Mouse (Mus musculus) myocyte (in vitro differentiated cells): Measurements from ENCODE around the gene Fxyd5. TPM values are rescaled to one million over a fixed set of nuclear protein-coding genes. Genes with fewer than 3 reads are reported as not detected.

ENCODE experiments used
- H3K27me3 ChIP-seq: one replicate; pipeline ENCODE4 v1.6.1; 2011; ENCODE audit not compliant: control insufficient read depth, insufficient read depth, insufficient read length
- H3K36me3 ChIP-seq: one replicate; pipeline ENCODE4 v1.6.1; 2011; ENCODE audit not compliant: control insufficient read depth, insufficient read depth
- H3K4me2 ChIP-seq: one replicate; pipeline ENCODE4 v1.6.1; 2011; ENCODE audit warnings: low read depth, control low read depth
- H3K4me3 ChIP-seq: one replicate; pipeline ENCODE4 v1.5.1; 2011; ENCODE audit warnings: mild to moderate bottlenecking, control low read depth, moderate library complexity
- H3K79me2 ChIP-seq: one replicate; pipeline ENCODE4 v1.6.1; 2011; ENCODE audit not compliant: control insufficient read depth, insufficient read depth
- H3ac ChIP-seq: one replicate; pipeline ENCODE4 v1.6.1; 2011; ENCODE audit not compliant: control insufficient read depth, insufficient read length
- CEBPB ChIP-seq: IDR thresholded peaks from 2 replicates; pipeline ENCODE4 v1.6.1; 2011; ENCODE audit warnings: mild to moderate bottlenecking, moderate library complexity; ENCODE audit not compliant: poor library complexity, insufficient read depth, severe bottlenecking
- E2F4 ChIP-seq: IDR thresholded peaks from one replicate; pipeline ENCODE4 v1.6.1; 2011; ENCODE audit warnings: mild to moderate bottlenecking, control low read depth, moderate library complexity; ENCODE audit not compliant: insufficient read depth
- MAX ChIP-seq: IDR thresholded peaks from one replicate; pipeline ENCODE4 v1.6.1; 2011; ENCODE audit warnings: low read depth, mild to moderate bottlenecking, control low read depth
- MYOD1 ChIP-seq, 3 experiments: IDR thresholded peaks; one replicate each; pipeline ENCODE4 v1.6.1; 2011; ENCODE audit warnings: control low read depth in 2 of 3, low read depth in 2 of 3, mild to moderate bottlenecking in 2 of 3, moderate library complexity in 1 of 3; ENCODE audit not compliant: insufficient read length in 2 of 3, control insufficient read depth in 1 of 3
- MYOG ChIP-seq, 3 experiments: IDR thresholded peaks; one replicate each; pipeline ENCODE4 v1.6.1; 2011; ENCODE audit warnings: control low read depth in 2 of 3, low read depth in 2 of 3, mild to moderate bottlenecking in 2 of 3; ENCODE audit not compliant: insufficient read length in 2 of 3, control insufficient read depth in 1 of 3, insufficient read depth in 1 of 3
- POLR2A ChIP-seq: IDR thresholded peaks from one replicate; pipeline ENCODE4 v1.6.1; 2011; ENCODE audit warnings: low read depth, mild to moderate bottlenecking, control low read depth, moderate library complexity; ENCODE audit not compliant: insufficient read length
- POLR2AphosphoS2 ChIP-seq: IDR thresholded peaks from one replicate; pipeline ENCODE4 v1.6.1; 2011; ENCODE audit warnings: low read depth, control low read depth; ENCODE audit not compliant: insufficient read length
- REST ChIP-seq: IDR thresholded peaks from one replicate; pipeline ENCODE4 v1.6.1; 2011; ENCODE audit warnings: mild to moderate bottlenecking, control low read depth, moderate library complexity; ENCODE audit not compliant: insufficient read depth, insufficient read length
- SRF ChIP-seq: IDR thresholded peaks from one replicate; pipeline ENCODE4 v1.6.1; 2011; ENCODE audit warnings: low read depth; ENCODE audit not compliant: control insufficient read depth, insufficient read length
- TCF12 ChIP-seq: IDR thresholded peaks from one replicate; pipeline ENCODE4 v1.6.1; 2011; ENCODE audit warnings: mild to moderate bottlenecking, control low read depth; ENCODE audit not compliant: poor library complexity, insufficient read depth, severe bottlenecking
- TCF3 ChIP-seq: IDR thresholded peaks from one replicate; pipeline ENCODE4 v1.6.1; 2011; ENCODE audit warnings: low read depth, control low read depth; ENCODE audit not compliant: insufficient read length
- USF1 ChIP-seq: IDR thresholded peaks from one replicate; pipeline ENCODE4 v1.6.1; 2011; ENCODE audit warnings: low read depth, mild to moderate bottlenecking, control low read depth, moderate library complexity
- polyA plus RNA-seq: library from polyadenylated mRNA; unstranded; fragments of >200 nt; fragmentation: generic; extraction: Trizol; gene quantifications from one replicate; pipeline ENCODE4 v1.2.1, GENCODE M21; 2012; ENCODE audit warnings: missing spikeins

Fxyd5 gene
- polyA plus RNA-seq, 1 experiment = 31.0 TPM

DNA sequence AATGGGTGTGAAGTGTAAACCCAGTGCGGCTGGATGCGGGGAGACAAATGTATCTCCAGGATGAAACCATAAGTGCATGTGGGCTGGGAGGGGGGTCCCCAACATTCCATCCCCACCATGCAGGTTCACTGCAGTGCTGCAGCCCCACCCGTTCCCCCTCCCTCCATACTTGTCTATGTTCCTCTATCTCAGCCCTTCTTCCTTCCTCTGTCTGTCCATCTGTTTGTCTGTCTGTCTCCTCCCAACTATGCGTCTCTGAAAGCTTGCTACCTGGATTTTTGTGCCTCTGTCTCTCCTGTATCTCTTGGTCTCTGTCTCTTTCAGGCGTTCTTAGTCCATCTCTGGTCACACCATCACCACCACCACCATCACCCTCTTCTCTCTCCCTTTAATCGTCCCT is 8.2 kb upstream of the Fxyd5 start:
- H3K4me3 ChIP-seq = no peak overlapping the region
- TF ChIP-seq POLR2AphosphoS2 (no peak), USF1 (no peak), POLR2A (no peak), TCF3 (no peak), SRF (no peak), E2F4 (no peak), TCF12 (no peak), CEBPB (no peak), REST (no peak)
- H3K36me3 ChIP-seq = no peaks in the 10 kb centered on the region
- no peak overlapping the region for H3ac ChIP-seq
- H3K79me2 ChIP-seq = no peaks in the 10 kb centered on the region
- H3K27me3 ChIP-seq = peaks cover 20% of the 10 kb centered on the region
- no peak overlapping the region for H3K4me2 ChIP-seq

DNA sequence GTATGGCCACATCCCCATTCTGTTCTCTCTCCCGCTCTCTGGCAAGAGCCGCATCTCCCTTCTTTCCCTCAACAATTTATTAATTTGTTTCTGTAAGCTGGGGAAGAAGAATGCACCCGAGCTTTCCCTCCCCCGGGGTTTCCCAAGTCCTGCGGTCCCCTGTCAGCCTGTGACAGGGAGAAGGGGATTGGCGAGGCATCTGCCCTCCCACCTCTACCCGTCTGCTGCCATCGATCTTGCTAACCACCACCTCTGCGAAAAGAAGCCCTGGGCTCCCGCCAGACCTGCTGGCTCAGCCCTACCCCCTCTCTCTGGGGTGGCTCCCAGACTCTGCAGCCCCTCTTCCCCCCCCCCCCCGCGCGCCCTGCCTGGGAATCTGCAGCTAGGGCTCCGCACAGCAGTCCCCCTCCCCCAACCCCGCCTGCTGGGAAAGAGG is 7.6 kb upstream of the Fxyd5 start:
- no peaks in the 10 kb centered on the region for H3K36me3 ChIP-seq
- no peaks in the 10 kb centered on the region for H3K79me2 ChIP-seq
- no peak overlapping the region for H3K4me2 ChIP-seq
- H3K4me3 ChIP-seq = no peak overlapping the region
- peaks cover 20% of the 10 kb centered on the region for H3K27me3 ChIP-seq
- no peak overlapping the region for H3ac ChIP-seq
- TF ChIP-seq MYOD1 (IDR thresholded peaks at IDR 0.05; ENCODE audit: control insufficient read depth in 1 of 3, insufficient read length in 2 of 3, low read depth in 2 of 3) (no peak), MAX (no peak), CEBPB (no peak), USF1 (no peak)

DNA sequence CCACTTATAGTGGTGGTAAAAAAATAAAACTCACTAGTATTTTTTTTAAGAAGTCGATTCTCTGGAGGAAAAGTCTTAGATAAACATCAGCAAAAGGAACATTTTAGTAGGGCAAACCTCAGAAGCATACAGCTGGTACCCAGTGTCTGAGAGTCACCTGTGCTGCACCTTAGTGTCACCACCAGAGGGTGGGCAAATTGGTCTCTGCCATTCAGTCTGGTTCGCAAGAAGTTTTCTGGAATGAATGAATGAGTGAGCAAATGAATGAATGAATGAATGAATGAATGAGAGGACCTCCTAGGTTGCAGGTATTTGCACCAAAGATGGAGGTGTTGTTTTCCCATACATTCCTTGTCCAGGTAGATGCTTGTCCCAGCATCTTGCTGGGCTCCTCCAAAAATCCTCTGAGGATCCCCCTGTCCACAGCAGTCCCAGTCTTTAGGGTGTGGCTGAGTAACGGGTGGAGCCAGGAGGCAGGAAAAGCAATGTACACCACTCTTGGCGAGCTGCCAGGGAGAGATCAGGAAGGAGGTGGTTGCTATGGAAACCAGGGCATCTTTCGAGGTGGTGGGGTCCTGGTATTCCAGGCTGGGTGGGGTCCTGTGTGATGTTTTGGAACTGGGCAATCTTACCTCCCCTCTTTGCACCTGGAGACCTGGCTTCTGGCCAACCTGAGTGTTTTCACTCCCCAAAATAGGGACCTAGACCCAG is 7.0 kb upstream of the Fxyd5 start:
- Histone ChIP-seq H3K79me2 (no peaks in the 10 kb centered on the region), H3K27me3 (peaks cover 20% of the 10 kb centered on the region), H3K36me3 (no peaks in the 10 kb centered on the region), H3ac (no peak overlapping the region), H3K4me3 (no peak overlapping the region), H3K4me2 (no peak overlapping the region)
- TF ChIP-seq POLR2A (no peak), POLR2AphosphoS2 (no peak), CEBPB (no peak), TCF3 (no peak), SRF (no peak), MYOG (IDR thresholded peaks at IDR 0.05; ENCODE audit: control insufficient read depth in 1 of 3, insufficient read depth in 1 of 3, insufficient read length in 2 of 3, low read depth in 2 of 3) (no peak), E2F4 (no peak), MYOD1 (IDR thresholded peaks at IDR 0.05; ENCODE audit: control insufficient read depth in 1 of 3, insufficient read length in 2 of 3, low read depth in 2 of 3) (no peak), TCF12 (no peak), MAX (no peak), USF1 (no peak), REST (no peak)

DNA sequence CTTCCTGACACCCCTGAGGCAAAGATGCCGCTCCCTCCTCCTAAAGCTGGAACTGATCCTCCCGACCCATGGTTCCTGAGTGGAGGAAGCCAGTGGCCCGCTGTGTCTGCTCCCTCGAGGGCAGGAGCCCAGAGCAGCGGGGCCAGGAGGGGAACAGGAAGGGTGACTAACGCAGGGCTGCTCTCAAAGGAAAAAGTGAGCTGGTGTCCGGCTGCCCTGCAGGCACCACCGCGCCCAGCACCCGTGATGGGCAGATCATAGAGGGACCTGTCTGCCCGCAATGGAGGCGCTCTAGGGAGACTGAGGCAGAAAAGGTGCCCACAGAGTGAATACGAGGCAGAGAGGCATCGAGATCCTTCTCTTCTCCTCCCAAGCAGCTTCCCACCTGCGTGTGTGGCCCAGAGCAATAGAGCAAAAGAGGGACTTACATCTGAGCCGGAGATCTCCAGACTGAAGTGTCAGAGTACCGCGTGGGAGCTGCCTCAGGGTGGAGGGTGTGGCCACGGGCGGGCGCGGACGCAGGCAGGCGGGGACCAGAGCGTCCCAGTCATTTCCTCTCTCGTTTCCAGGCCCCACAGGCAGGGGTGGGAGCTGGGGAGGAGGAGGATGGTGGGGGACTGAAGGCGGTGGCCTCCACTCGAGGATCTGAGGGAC is 492 bp downstream of the Fxyd5 start:
- TF ChIP-seq POLR2A (peak; percentile 27), REST (no peak)
- H3K27me3 ChIP-seq = no peaks in the 10 kb centered on the region
- peak overlapping the region; percentile 14 for H3ac ChIP-seq
- H3K79me2 ChIP-seq = no peaks in the 10 kb centered on the region
- H3K4me3 ChIP-seq = peak overlapping the region; percentile 20
- no peaks in the 10 kb centered on the region for H3K36me3 ChIP-seq
- H3K4me2 ChIP-seq = peak overlapping the region; percentile 74

DNA sequence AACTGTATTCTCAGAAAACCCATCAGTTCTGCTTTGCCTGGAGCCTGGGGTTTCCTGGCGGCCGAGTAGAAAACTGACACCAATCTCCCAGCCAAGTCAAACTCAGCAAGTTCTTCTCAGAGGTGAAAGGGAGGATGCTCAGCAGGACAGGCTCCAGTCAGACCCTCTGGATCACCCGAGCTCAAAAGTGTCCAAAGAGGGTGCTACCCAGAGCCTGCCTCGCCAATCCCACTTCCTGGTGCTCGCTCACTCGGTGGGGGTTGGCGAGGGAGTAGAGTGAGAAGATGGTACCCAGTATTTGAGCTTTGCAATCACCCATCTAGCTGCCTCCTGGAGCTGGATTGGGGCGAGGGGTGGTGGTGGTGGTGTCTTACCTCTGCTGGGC is 1.3 kb downstream of the Fxyd5 start:
- Histone ChIP-seq H3K4me3 (peak overlapping the region; percentile 20), H3K27me3 (no peaks in the 10 kb centered on the region), H3K36me3 (no peaks in the 10 kb centered on the region), H3K79me2 (no peaks in the 10 kb centered on the region), H3K4me2 (peak overlapping the region; percentile 74), H3ac (peak overlapping the region; percentile 14)
- TF ChIP-seq TCF3 (no peak), POLR2A (no peak), SRF (no peak), MYOD1 (IDR thresholded peaks at IDR 0.05; ENCODE audit: control insufficient read depth in 1 of 3, insufficient read length in 2 of 3, low read depth in 2 of 3) (no peak), POLR2AphosphoS2 (no peak), E2F4 (no peak), USF1 (no peak), MAX (no peak), MYOG (IDR thresholded peaks at IDR 0.05; ENCODE audit: control insufficient read depth in 1 of 3, insufficient read depth in 1 of 3, insufficient read length in 2 of 3, low read depth in 2 of 3) (no peak)
